Mouse (Mus musculus): Measurements from ENCODE around the gene Haghl.

DNA sequence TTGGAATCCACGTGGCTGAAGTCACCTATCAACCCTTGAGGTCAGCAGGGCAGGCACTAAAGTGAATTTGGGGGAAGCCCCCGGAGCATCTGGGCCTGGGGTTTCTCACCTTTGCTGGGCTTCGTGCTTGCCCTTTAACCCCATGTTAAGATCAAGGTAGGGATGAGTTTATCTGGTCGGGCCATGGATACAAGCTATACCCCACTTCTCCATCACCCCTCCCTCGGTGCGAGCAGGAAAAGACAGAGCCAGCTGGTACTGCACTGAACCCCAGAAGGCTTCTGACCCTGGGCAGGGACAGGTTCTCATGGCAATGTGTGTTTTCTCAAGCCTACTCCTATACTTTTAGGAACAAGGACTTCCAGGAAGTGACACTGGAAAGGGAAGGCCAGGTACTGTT, 4.1 kb downstream of the Haghl start:
- TF ChIP-seq CTCF (IDR thresholded peaks at IDR 0.05; ENCODE audit: borderline replicate concordance, extremely low read depth, insufficient read depth, insufficient read length) (no peak), POLR2A (IDR thresholded peaks at IDR 0.05; ENCODE audit: borderline replicate concordance, extremely low read depth, insufficient read depth, insufficient read length, poor library complexity, severe bottlenecking) (no peak)

All from brain, embryonic 14.5 days (tissue).